Mouse (Mus musculus) ovary, postnatal 36 days (tissue): ENCODE measurements around the gene Gm42417.
"Not testable (repeated sequence)": the region's sequence is repeated elsewhere in the genome, so short reads cannot be mapped to it uniquely, and the experiment has no call there.

ENCODE experiments used
- DNase-seq: peaks from one replicate; pipeline ENCODE4 v3.0.0; 2022; ENCODE audit warnings: low spot score, mixed read lengths

Gm42417 gene

GRCm38 (mm10) chr1:36545845-36546600 lies 6.8 kb upstream of the Gm42417 start:
- no peak for DNase-seq

GRCm38 (mm10) chr1:36545382-36545781 lies 6.2 kb upstream of the Gm42417 start:
- DNase-seq: no peak

GRCm38 (mm10) chr1:36542925-36543324 lies 3.7 kb upstream of the Gm42417 start:
- no peak for DNase-seq

GRCm38 (mm10) chr1:36541844-36542243 lies 2.6 kb upstream of the Gm42417 start:
- no peak for DNase-seq

- no peak for DNase-seq
Observed at GRCm38 (mm10) chr1:36540807-36541206, 1.6 kb upstream of the Gm42417 start.

- no peak for DNase-seq
Observed at GRCm38 (mm10) chr1:36540132-36540531, 903 bp upstream of the Gm42417 start.

GRCm38 (mm10) chr1:36538727-36539126 lies 502 bp downstream of the Gm42417 start:
- no peak for DNase-seq

GRCm38 (mm10) chr1:36536783-36537182 lies 2.4 kb downstream of the Gm42417 start, which contains the start of gene Ankrd23:
Gene Ankrd23, minus strand, starts transcription at chr1:36536883.
- not testable (repeated sequence) for DNase-seq

- no peak for DNase-seq
Observed at GRCm38 (mm10) chr1:36536397-36536728, 2.9 kb downstream of the Gm42417 start.

GRCm38 (mm10) chr1:36535477-36536396 lies 3.5 kb downstream of the Gm42417 start:
- DNase-seq: no peak

GRCm38 (mm10) chr1:36534595-36535058 lies 4.6 kb downstream of the Gm42417 start:
- DNase-seq: no peak

- no peak for DNase-seq
Observed at GRCm38 (mm10) chr1:36533546-36533945, 5.7 kb downstream of the Gm42417 start.

- DNase-seq: no peak
Observed at GRCm38 (mm10) chr1:36531461-36531860, 7.8 kb downstream of the Gm42417 start.

- DNase-seq: no peak
Observed at GRCm38 (mm10) chr1:36530962-36531361, 8.3 kb downstream of the Gm42417 start.

GRCm38 (mm10) chr1:36530485-36530884 lies 8.7 kb downstream of the Gm42417 start:
- no peak for DNase-seq

GRCm38 (mm10) chr1:36529875-36530274 lies 9.4 kb downstream of the Gm42417 start:
- DNase-seq: no peak

GRCm38 (mm10) chr1:36529274-36529673 lies 10.0 kb downstream of the Gm42417 start:
- DNase-seq: no peak

GRCm38 (mm10) chr1:36528351-36528750 lies 10.9 kb downstream of the Gm42417 start:
- DNase-seq: no peak

GRCm38 (mm10) chr1:36526903-36527302 lies 12.3 kb downstream of the Gm42417 start:
- DNase-seq: no peak

GRCm38 (mm10) chr1:36525774-36526173 lies 13.5 kb downstream of the Gm42417 start:
- no peak for DNase-seq

- DNase-seq: no peak
Observed at GRCm38 (mm10) chr1:36524058-36524457, 15.2 kb downstream of the Gm42417 start.

GRCm38 (mm10) chr1:36523332-36524013 lies 15.8 kb downstream of the Gm42417 start:
- no peak for DNase-seq
